Mouse (Mus musculus) brain, adult 10 weeks (tissue): ENCODE results near the gene Tnnc2. TPM values are rescaled to one million over a fixed set of nuclear protein-coding genes. Genes with fewer than 3 reads are reported as not detected.

Source experiments
- polyA plus RNA-seq: library from polyadenylated mRNA; stranded (reverse); fragments of 350-450 nt; fragmentation: Illumina TruSeq; extraction: RNeasy Lipid Tissue Mini Kit (QIAGEN cat#74804); gene quantifications from one replicate; pipeline ENCODE4 v1.2.3, GENCODE M21; 2015; ENCODE audit warnings: low read depth, low replicate concordance

The Tnnc2 gene
- 2.1 TPM for polyA plus RNA-seq

DNA sequence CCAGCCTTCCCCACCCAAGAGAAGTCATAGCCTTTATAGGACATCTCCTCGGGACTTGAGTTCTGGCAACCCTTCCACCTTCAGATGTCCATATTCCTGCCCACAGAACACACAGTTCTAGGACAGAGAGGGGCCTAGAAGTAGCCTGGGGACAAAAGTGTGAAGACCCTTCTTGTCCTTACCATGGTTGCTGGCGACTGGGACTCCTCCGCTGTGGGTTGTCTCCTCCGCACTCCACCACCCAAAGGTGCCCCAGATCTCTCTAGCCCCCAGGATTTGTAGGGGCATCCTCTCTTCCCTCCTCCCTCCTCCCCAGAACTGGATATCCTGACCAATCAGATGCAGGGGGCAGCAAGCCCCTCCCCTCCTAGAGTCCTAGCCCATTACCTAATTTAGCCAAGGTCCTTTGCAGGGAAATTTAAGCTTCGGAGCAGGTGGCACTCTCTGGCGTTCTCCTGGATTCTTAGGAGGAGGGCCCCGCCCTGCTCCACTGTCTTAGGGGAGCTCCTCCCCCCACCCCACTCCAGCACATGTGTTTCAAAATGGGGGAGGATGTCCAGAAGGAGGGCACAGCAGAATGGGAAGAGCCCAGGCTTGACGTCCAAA, at the start of gene Tnnc2:
Gene Tnnc2 (minus strand): TSS at position 487 of the 606 bp plus-strand sequence.

GRCm38 (mm10) chr2:164828437-164828836, 48.7 kb upstream of the Tnnc2 start, which contains the start of gene Spata25:
Spata25 (minus strand) TSS chr2:164828537.

DNA sequence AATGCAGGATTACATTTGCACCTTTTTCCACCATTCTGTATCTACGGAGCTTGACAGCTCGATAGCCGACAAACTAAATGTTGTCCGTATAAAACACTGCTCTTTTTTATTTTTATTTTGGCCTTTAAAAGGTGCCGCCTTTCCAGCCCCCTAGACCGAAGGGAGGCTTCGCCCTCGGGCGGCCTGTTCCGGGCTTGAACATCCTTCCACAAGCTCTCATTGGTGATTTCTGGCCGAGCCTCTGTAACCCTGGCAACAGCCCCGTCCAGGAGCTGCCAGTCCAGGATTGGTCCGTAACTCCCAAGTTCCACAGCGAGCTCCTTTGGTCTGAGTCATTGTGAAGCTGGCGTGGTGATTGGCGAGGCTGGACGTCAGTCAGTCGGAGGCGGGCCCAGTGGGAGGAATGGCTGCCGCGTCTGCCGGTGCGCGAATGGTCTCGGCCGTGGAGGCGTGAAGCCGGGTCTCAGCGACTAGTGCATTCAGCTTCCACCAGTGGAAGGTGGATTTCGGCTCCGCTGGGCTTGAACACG, 42.9 kb upstream of the Tnnc2 start, which contains the start of gene Zswim1:
Gene Zswim1 (plus strand): TSS at position 51 of the 530 bp plus-strand sequence.

DNA sequence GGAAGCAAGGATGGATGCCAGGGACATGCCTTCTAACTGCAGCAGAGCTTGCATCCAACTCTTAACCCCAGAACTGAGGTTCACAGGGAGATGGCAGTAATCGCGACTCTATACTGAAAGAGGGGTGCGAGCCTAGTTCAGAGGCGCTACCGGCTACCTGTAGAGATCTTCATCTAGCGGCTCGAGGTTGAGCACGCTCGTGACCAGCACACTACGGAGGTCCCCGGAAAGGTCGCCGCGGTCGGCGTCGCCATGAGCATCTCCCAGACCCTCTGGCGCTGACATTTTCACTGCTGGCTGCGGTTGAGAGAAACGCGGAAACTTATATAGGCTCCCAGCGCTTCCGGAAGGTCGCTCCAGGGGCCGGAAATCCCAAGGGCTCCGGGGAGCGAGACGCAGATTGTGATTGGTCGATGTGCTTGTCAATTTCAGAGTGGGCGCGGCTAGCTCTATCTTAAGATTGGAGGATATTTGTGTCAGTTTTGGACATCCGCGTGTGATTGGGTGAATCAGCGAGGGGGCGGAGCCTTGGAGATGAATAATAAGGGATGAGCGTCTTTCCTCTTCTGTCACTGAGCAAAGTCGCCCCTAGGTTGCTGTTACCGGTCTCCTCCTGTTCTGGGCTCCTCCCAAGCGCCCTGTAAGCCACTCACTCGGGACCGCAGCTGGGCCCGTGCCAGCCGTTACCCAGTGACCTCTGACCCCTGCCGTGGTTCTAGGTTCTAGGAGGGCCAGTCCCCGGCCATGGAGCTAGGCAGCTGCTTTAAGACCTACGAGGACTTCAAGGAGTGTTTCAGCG, 25.0 kb upstream of the Tnnc2 start, which contains the start of the genes Acot8 and Zswim3:
Gene Acot8 (minus strand): TSS at position 350 of the 799 bp plus-strand sequence.
Gene Zswim3 (plus strand): TSS at position 566 of the 799 bp plus-strand sequence.

DNA sequence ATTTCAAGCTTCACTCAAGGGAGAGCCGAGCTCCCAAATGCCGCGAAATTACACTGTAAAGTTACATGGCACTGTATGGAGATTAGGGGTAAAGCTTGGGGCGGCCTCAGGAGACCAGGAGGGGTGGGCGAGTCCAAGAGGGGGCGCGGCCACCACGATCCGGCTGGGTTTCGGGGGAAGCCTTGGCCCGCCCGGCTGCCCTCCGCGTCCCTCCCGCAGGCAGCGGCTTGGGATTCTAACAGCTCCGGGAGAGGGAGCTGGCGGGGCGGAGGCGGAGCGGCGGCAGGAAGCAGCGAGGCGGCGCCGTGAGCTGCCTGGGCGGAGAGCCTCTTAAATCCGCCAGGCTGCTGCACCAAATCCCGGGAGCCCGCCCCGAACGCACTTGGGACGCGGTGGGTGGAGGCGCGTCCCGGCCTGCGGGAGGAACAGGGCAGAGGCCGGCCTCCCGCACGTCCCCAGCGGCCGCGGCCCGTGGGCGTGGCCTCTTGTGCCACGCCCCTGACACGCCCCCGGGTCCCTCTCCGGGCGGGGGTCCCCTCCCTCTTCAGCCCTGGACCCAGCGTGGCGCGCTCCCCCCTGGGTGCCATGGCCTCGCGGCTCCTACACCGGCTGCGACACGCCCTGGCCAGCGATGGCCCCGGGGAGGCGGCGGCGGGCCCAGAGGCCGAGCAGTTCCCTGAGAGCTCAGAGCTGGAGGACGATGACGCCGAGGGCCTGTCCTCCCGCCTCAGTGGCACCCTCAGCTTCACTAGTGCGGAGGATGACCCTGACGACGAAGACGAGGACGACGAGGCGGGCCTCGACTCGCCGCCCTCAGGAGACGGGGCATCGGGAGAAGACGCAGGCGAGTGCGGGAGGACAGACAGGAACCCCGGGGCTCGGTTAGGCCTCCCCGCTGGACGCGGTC, 6.0 kb upstream of the Tnnc2 start, which contains the start of gene Snx21:
Gene Snx21 (plus strand): TSS at position 343 of the 907 bp plus-strand sequence.

DNA sequence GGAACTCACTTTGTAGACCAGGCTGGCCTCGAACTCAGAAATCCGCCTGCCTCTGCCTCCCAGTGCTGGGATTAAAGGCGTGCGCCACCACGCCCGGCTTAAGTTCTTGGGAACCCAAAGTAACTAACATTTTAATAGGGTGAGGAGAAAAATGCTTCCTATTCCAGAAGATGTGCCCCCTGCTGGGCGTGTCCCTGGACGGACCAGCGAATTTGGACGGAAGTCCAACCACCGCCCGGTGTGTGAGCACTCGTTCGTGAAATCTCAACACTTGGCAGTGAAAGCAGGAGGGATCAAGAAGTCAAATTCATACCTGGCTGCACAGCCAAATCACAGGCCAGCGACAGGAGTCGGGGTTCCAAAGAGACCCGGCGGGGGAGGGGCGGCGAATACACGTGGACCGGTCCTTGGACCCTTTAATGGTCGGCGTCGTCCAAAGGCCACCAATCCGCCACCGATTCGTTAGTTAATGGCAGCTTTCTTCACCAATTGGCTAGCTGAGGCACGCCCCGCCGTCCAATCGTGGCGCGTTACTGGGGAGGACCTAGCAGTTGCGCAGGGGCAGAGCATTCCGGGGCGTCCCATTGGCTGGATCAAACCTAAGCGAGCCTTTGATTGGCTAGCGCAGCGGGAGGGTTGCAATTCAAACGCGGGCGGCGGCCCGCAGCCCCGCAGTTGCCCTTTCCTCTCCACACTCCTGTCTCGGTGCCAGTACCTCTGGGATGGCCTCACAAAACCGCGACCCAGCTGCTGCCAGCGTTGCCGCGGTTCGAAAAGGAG, 10.3 kb downstream of the Tnnc2 start, which contains the start of gene Ube2c:
Gene Ube2c (plus strand): TSS at position 641 of the 780 bp plus-strand sequence.

GRCm38 (mm10) chr2:164745843-164746479, 33.8 kb downstream of the Tnnc2 start, which contains the start of the genes Wfdc3 and Dnttip1:
Wfdc3 (minus strand) TSS chr2:164745931.
Dnttip1 (plus strand) TSS chr2:164745983.

Other genes with a start within 250 kb of the Tnnc2 start
- gene Wfdc2, start 217.6 kb downstream of the Tnnc2 start, polyA plus RNA-seq, result 2.5 TPM
- gene Spint3, start 206.5 kb downstream of the Tnnc2 start, polyA plus RNA-seq, result not detected
- not detected for gene Wfdc6a, start 194.5 kb downstream of the Tnnc2 start, polyA plus RNA-seq
- gene Eppin, start 186.4 kb downstream of the Tnnc2 start, polyA plus RNA-seq, result not detected
- not detected for gene Wfdc6b, start 166.4 kb downstream of the Tnnc2 start, polyA plus RNA-seq
- gene Wfdc8, start 166.3 kb downstream of the Tnnc2 start, polyA plus RNA-seq, result not detected
- not detected for gene Wfdc16, start 141.2 kb downstream of the Tnnc2 start, polyA plus RNA-seq
- gene Wfdc10, start 123.9 kb downstream of the Tnnc2 start, polyA plus RNA-seq, result not detected
- gene Wfdc9, start 123.4 kb downstream of the Tnnc2 start, polyA plus RNA-seq, result not detected
- gene Wfdc11, start 105.9 kb downstream of the Tnnc2 start, polyA plus RNA-seq, result not detected
- not detected for gene Wfdc13, start 94.9 kb downstream of the Tnnc2 start, polyA plus RNA-seq
- gene Spint4, start 81.5 kb downstream of the Tnnc2 start, polyA plus RNA-seq, result not detected
- gene Spint5, start 64.7 kb downstream of the Tnnc2 start, polyA plus RNA-seq, result not detected
- 3.3 TPM for gene Wfdc3, start 34.0 kb downstream of the Tnnc2 start, polyA plus RNA-seq
- 27.1 TPM for gene Dnttip1, start 34.0 kb downstream of the Tnnc2 start, polyA plus RNA-seq
- 1.4 TPM for gene Ube2c, start 10.1 kb downstream of the Tnnc2 start, polyA plus RNA-seq
- 39.8 TPM for gene Snx21, start 5.9 kb upstream of the Tnnc2 start, polyA plus RNA-seq
- 20.2 TPM for gene Acot8, start 24.9 kb upstream of the Tnnc2 start, polyA plus RNA-seq
- 6.9 TPM for gene Zswim3, start 25.1 kb upstream of the Tnnc2 start, polyA plus RNA-seq
- 18.1 TPM for gene Zswim1, start 42.7 kb upstream of the Tnnc2 start, polyA plus RNA-seq
- not detected for gene Spata25, start 48.6 kb upstream of the Tnnc2 start, polyA plus RNA-seq
- 111 TPM for gene Ctsa, start 52.9 kb upstream of the Tnnc2 start, polyA plus RNA-seq
- gene Neurl2, start 53.5 kb upstream of the Tnnc2 start, polyA plus RNA-seq, result 2.1 TPM
- gene Pltp, start 77.7 kb upstream of the Tnnc2 start, polyA plus RNA-seq, result 91.8 TPM
- 38.3 TPM for gene Pcif1, start 99.3 kb upstream of the Tnnc2 start, polyA plus RNA-seq
- 15.6 TPM for gene Zfp335, start 131.8 kb upstream of the Tnnc2 start, polyA plus RNA-seq
- gene Mmp9, start 160.8 kb upstream of the Tnnc2 start, polyA plus RNA-seq, result 1.7 TPM
- 298 TPM for gene Slc12a5, start 180.8 kb upstream of the Tnnc2 start, polyA plus RNA-seq